Mouse (Mus musculus): ENCODE results near the gene Olfr354.

GRCm38 (mm10) chr2:36897114-36897513 lies 8.4 kb upstream of the Olfr354 start:
- no peak for TF ChIP-seq POLR2A (IDR thresholded peaks at IDR 0.05; ENCODE audit: control insufficient read depth, low read depth, low read length)
- TF ChIP-seq CTCF (IDR thresholded peaks at IDR 0.05; ENCODE audit: control insufficient read depth, insufficient read depth, insufficient replicate concordance, low read depth, low read length): no peak

Measured in testis, adult 2 months (tissue).